Mouse (Mus musculus): ENCODE measurements around the gene Myo16. TPM values are rescaled to one million over a fixed set of nuclear protein-coding genes. Genes with fewer than 3 reads are reported as not detected.

Gene Myo16
- polyA plus RNA-seq, 1 experiment from 2014 or later, result 0.34 TPM

DNA sequence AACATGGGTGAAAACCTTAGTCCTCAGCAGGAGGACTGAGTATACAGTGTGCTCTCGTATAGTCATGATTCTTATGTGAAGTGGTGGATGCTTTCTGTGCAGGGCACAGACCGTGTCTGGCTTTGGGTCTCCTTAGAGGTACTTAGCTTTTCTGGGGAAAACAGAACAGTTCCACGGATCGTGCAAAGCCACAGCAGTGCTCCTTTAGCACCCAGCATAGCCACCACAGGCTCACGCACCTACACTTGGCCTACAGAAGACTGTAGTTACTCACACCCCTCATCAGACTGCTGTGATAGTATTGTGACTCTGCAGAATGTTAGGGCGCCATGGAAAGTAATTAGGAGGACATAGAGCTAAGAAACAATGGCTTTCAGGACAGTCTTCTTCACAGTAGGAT is 346.8 kb downstream of the Myo16 start:
- H3K9me3 ChIP-seq (replicated peaks; ENCODE audit: control insufficient read depth, low read length), result 0 out of 2 replicates have a peak, but pooled peaks cover 6% of the 10 kb centered on the region
- H3K9ac ChIP-seq (ENCODE audit: low read length), result no peak overlapping the region
- no peak overlapping the region for H3K27ac ChIP-seq (ENCODE audit: low read length)
- no peaks in the 10 kb centered on the region for H3K27me3 ChIP-seq (ENCODE audit: control insufficient read depth, insufficient read depth, low read length)
- 80% methylated on average over 6 of the region's 6 CpGs for WGBS
- H3K4me3 ChIP-seq (ENCODE audit: low read length), result no peak overlapping the region
- H3K4me2 ChIP-seq (ENCODE audit: low read depth, low read length), result no peak overlapping the region
- no peaks in the 10 kb centered on the region for H3K4me1 ChIP-seq (ENCODE audit: control insufficient read depth, insufficient read depth, low read length)
- ATAC-seq (replicated peaks; ENCODE audit: extremely low read depth, insufficient read depth, low FRiP score), result no peak
- no peaks in the 10 kb centered on the region for H3K36me3 ChIP-seq (ENCODE audit: control insufficient read depth, insufficient read depth)

DNA sequence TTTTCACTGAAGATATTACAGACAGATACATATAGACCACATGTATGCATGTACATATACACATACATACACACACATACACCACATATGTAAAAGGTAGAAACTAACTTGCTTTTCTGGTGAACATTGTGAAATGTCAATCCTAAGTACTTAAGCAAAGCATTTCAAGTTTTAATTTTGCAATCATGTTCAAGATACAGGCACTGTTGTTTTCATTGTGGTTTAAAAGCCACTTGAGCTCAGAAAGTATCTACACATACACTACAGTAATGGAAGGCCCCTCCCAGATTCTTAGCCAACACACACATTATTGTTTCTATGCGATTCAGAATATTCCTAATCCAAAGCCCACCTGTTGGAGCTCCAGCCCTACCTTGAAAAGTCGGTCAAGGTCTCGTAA is 348.0 kb downstream of the Myo16 start:
- no peak overlapping the region for H3K4me3 ChIP-seq (ENCODE audit: low read length)

DNA sequence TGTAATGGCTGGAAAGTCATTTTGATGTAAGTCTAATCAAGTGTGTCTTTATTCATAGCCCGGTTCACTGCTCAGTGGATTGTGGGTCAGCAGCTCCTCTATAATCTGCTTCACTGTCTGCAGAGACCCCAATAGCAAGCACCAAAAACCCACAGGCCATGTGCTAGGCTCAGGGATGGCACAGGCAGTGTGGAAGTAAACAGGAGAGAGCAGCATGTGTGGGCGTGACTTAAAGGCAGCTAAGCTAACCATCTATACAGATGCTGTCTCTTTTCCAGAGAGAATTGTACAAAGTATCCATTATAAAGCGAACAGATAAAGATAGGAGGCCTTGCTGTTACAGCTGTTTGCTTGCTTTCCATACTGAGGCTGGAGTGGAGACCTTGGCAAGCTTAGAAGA is 358.4 kb downstream of the Myo16 start:
- H3K4me3 ChIP-seq (ENCODE audit: low read length), result no peak overlapping the region
- no peak overlapping the region for H3K4me2 ChIP-seq (ENCODE audit: low read depth, low read length)
- H3K27ac ChIP-seq (ENCODE audit: low read length), result no peak overlapping the region
- H3K4me1 ChIP-seq (ENCODE audit: control insufficient read depth, insufficient read depth, low read length), result no peaks in the 10 kb centered on the region
- ATAC-seq (replicated peaks; ENCODE audit: extremely low read depth, insufficient read depth, low FRiP score), result no peak
- H3K9ac ChIP-seq (ENCODE audit: low read length), result no peak overlapping the region
- H3K36me3 ChIP-seq (ENCODE audit: control insufficient read depth, insufficient read depth), result no peaks in the 10 kb centered on the region
- WGBS, result 79% methylated on average over 3 of the region's 3 CpGs
- no peaks in the 10 kb centered on the region for H3K27me3 ChIP-seq (ENCODE audit: control insufficient read depth, insufficient read depth, low read length)
- H3K9me3 ChIP-seq (replicated peaks; ENCODE audit: control insufficient read depth, low read length), result no peaks in the 10 kb centered on the region

More for the DNA sequence above, 348.0 kb downstream of the Myo16 start:
- Histone ChIP-seq H3K4me2 (ENCODE audit: low read depth, low read length) (no peak overlapping the region), H3K36me3 (ENCODE audit: control insufficient read depth, insufficient read depth) (no peaks in the 10 kb centered on the region), H3K9me3 (replicated peaks; ENCODE audit: control insufficient read depth, low read length) (no peaks in the 10 kb centered on the region), H3K4me1 (ENCODE audit: control insufficient read depth, insufficient read depth, low read length) (no peaks in the 10 kb centered on the region), H3K27me3 (ENCODE audit: control insufficient read depth, insufficient read depth, low read length) (no peaks in the 10 kb centered on the region), H3K27ac (ENCODE audit: low read length) (no peak overlapping the region), H3K9ac (ENCODE audit: low read length) (no peak overlapping the region)
- ATAC-seq (replicated peaks; ENCODE audit: extremely low read depth, insufficient read depth, low FRiP score), result no peak
- WGBS, result 89% methylated on average over 3 of the region's 3 CpGs

DNA sequence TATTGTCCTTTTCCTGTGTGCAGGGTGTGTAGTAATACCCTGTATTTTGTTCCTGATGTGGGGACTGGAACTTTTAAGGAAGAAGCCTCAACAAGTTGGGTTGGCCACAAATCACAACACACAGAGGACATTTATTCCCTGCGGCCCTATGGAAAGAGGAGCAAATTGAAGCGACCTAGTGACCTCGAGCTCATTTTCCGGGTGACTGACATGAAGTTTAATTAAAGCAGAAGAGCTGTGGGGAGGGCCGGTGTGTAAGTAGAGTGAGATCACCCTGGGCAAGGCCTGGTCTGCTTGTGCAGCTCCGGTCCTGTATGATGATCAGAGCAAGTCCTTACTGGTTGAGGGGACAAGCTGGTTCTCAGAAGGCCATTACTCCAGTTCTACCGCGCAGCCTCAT is 363.7 kb downstream of the Myo16 start:
- Histone ChIP-seq H3K4me2 (ENCODE audit: low read depth, low read length) (no peak overlapping the region), H3K36me3 (ENCODE audit: control insufficient read depth, insufficient read depth) (no peaks in the 10 kb centered on the region), H3K4me3 (ENCODE audit: low read length) (no peak overlapping the region), H3K27ac (ENCODE audit: low read length) (no peak overlapping the region), H3K27me3 (ENCODE audit: control insufficient read depth, insufficient read depth, low read length) (no peaks in the 10 kb centered on the region), H3K4me1 (ENCODE audit: control insufficient read depth, insufficient read depth, low read length) (no peaks in the 10 kb centered on the region), H3K9ac (ENCODE audit: low read length) (no peak overlapping the region), H3K9me3 (replicated peaks; ENCODE audit: control insufficient read depth, low read length) (no peaks in the 10 kb centered on the region)
- no peak for ATAC-seq (replicated peaks; ENCODE audit: extremely low read depth, insufficient read depth, low FRiP score)
- WGBS, result 82% methylated on average over 8 of the region's 8 CpGs

DNA sequence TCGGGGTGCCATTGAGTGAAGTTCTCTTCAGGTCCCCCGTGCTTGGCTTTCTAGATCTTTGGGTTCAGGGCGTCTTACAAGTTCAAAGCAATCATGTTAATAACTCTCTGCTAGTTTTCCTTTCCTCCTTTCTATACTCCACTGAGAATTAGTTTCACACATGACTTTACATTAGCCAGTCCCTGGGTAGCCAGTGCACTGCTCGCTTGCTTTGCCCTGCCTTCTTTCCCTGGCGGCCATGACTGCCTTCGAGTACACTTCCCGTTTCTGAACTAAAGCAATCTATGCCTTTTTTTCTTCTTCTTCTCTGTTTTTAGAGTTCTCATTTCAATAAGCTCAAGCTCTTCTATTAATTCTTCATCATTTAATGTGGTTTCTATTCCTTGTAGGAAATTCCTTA is 365.6 kb downstream of the Myo16 start:
- WGBS, result 65% methylated on average over 7 of the region's 7 CpGs
- no peaks in the 10 kb centered on the region for H3K9me3 ChIP-seq (replicated peaks; ENCODE audit: control insufficient read depth, low read length)
- no peak overlapping the region for H3K27ac ChIP-seq (ENCODE audit: low read length)
- ATAC-seq (replicated peaks; ENCODE audit: extremely low read depth, insufficient read depth, low FRiP score), result no peak
- H3K36me3 ChIP-seq (ENCODE audit: control insufficient read depth, insufficient read depth), result no peaks in the 10 kb centered on the region
- no peak overlapping the region for H3K9ac ChIP-seq (ENCODE audit: low read length)
- no peak overlapping the region for H3K4me2 ChIP-seq (ENCODE audit: low read depth, low read length)
- no peak overlapping the region for H3K4me3 ChIP-seq (ENCODE audit: low read length)
- H3K27me3 ChIP-seq (ENCODE audit: control insufficient read depth, insufficient read depth, low read length), result no peaks in the 10 kb centered on the region
- no peaks in the 10 kb centered on the region for H3K4me1 ChIP-seq (ENCODE audit: control insufficient read depth, insufficient read depth, low read length)

DNA sequence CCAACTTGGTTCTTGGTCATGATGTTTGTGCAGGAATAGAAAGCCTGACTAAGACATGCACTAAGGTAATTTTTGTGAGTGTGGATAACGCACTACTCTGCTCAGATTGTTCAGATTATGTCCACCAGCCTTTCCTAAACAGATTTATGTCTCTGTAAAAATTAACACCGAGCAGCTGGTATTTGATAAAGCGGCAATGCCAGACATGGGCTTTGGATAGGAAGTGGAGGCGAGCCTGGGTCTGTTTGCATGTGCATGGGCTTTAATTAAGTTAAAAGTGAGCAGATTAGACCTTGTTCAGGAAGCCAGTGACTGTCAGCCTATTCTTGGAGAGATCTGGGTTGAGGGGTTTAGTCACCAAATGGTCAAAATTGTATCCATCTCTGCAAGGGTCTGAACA is 367.8 kb downstream of the Myo16 start:
- Histone ChIP-seq H3K4me3 (ENCODE audit: low read length) (no peak overlapping the region), H3K27ac (ENCODE audit: low read length) (no peak overlapping the region), H3K4me2 (ENCODE audit: low read depth, low read length) (no peak overlapping the region), H3K27me3 (ENCODE audit: control insufficient read depth, insufficient read depth, low read length) (no peaks in the 10 kb centered on the region), H3K36me3 (ENCODE audit: control insufficient read depth, insufficient read depth) (no peaks in the 10 kb centered on the region), H3K9ac (ENCODE audit: low read length) (no peak overlapping the region), H3K9me3 (replicated peaks; ENCODE audit: control insufficient read depth, low read length) (no peaks in the 10 kb centered on the region), H3K4me1 (ENCODE audit: control insufficient read depth, insufficient read depth, low read length) (no peaks in the 10 kb centered on the region)
- WGBS, result 75% methylated on average over 4 of the region's 4 CpGs
- no peak for ATAC-seq (replicated peaks; ENCODE audit: extremely low read depth, insufficient read depth, low FRiP score)

DNA sequence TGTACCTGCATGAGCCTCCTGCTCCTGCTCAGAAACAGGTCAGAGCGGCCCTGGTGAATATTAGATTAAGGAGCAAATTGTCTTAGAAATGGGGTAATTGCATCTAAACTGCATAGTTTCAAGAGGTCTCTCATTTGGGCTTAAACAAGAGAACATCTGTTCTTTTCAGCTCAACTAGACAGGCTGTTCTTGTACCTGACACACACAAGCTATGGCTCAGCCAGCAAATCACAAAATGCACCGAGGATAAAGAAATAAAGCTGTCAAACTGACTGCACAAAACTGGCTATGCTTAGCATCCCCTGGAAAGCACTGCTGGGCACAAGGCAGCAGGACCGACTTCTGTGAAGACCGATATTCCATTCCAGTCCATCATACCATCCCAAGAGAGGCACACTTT is 372.0 kb downstream of the Myo16 start:
- no peak overlapping the region for H3K4me2 ChIP-seq (ENCODE audit: low read depth, low read length)
- 72% methylated on average over 4 of the region's 4 CpGs for WGBS
- H3K4me3 ChIP-seq (ENCODE audit: low read length), result no peak overlapping the region
- H3K4me1 ChIP-seq (ENCODE audit: control insufficient read depth, insufficient read depth, low read length), result no peaks in the 10 kb centered on the region
- no peak overlapping the region for H3K9ac ChIP-seq (ENCODE audit: low read length)
- no peak for ATAC-seq (replicated peaks; ENCODE audit: extremely low read depth, insufficient read depth, low FRiP score)
- H3K9me3 ChIP-seq (replicated peaks; ENCODE audit: control insufficient read depth, low read length), result no peaks in the 10 kb centered on the region
- H3K27me3 ChIP-seq (ENCODE audit: control insufficient read depth, insufficient read depth, low read length), result no peaks in the 10 kb centered on the region
- no peaks in the 10 kb centered on the region for H3K36me3 ChIP-seq (ENCODE audit: control insufficient read depth, insufficient read depth)
- no peak overlapping the region for H3K27ac ChIP-seq (ENCODE audit: low read length)

DNA sequence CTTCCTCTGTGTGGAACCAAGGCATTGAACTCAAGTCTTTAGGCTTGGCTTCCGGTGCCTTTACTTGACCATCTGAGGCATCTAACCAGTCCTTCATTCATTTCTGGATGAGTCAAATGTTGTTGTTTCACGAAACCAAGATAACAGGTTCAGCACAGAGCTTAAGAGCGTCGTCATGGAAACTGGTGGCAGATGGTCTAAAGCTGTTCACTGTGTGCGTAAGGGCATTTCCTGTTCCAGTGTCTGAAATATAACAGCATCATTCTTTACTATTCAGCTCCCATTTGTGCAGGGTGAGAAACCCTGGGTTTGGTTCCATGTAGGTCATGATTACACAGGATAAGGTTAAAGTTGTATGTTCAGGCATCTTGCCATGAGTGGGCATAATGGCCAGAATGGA is 372.9 kb downstream of the Myo16 start:
- Histone ChIP-seq H3K4me3 (ENCODE audit: low read length) (no peak overlapping the region), H3K27me3 (ENCODE audit: control insufficient read depth, insufficient read depth, low read length) (no peaks in the 10 kb centered on the region), H3K27ac (ENCODE audit: low read length) (no peak overlapping the region), H3K36me3 (ENCODE audit: control insufficient read depth, insufficient read depth) (no peaks in the 10 kb centered on the region), H3K9ac (ENCODE audit: low read length) (no peak overlapping the region), H3K9me3 (replicated peaks; ENCODE audit: control insufficient read depth, low read length) (no peaks in the 10 kb centered on the region), H3K4me2 (ENCODE audit: low read depth, low read length) (no peak overlapping the region), H3K4me1 (ENCODE audit: control insufficient read depth, insufficient read depth, low read length) (no peaks in the 10 kb centered on the region)
- 58% methylated on average over 5 of the region's 5 CpGs for WGBS
- no peak for ATAC-seq (replicated peaks; ENCODE audit: extremely low read depth, insufficient read depth, low FRiP score)

DNA sequence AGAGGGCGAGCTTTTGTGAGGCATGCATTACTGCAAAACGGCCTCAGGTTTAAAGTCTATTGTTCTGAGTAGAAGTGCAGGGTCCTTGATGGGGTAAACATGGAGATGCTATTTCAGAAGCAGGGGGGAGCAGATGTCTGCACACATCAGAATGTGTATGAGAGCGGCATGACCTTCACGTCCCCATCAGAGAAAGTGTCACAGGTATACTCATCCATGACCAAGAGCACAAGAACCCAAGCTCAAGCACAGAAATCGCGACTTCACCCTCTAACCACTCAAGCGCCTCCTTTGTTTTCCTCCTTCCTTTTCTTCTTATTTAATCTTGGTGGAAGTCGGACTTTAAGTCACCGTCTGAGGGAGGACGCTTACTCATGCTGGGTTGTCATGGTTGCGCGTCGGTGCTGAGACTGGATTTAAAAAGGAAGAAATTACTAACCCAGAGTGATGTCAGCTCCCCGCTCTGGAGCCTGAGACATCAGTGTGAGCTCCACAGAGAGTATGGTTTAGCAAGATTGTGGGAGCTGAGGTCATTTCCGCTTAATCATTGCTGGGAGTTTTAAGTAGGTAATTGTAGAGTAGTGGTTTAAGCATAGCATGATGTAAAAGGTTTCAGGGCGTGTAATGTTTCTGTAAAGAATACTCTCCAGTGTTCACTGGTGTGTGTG is 381.0 kb downstream of the Myo16 start:
- Histone ChIP-seq H3K4me1 (ENCODE audit: control insufficient read depth, insufficient read depth, low read length) (no peaks in the 10 kb centered on the region), H3K4me2 (ENCODE audit: low read depth, low read length) (no peak overlapping the region), H3K36me3 (ENCODE audit: control insufficient read depth, insufficient read depth) (no peaks in the 10 kb centered on the region), H3K9ac (ENCODE audit: low read length) (no peak overlapping the region), H3K27me3 (ENCODE audit: control insufficient read depth, insufficient read depth, low read length) (no peaks in the 10 kb centered on the region), H3K4me3 (ENCODE audit: low read length) (no peak overlapping the region), H3K27ac (ENCODE audit: low read length) (no peak overlapping the region), H3K9me3 (replicated peaks; ENCODE audit: control insufficient read depth, low read length) (no peaks in the 10 kb centered on the region)
- ATAC-seq (replicated peaks; ENCODE audit: extremely low read depth, insufficient read depth, low FRiP score), result no peak
- WGBS, result 65% methylated on average over 16 of the region's 16 CpGs

All from heart, embryonic 16.5 days (tissue).